Mouse (Mus musculus): Measurements from ENCODE around the gene Pitpna.

DNA sequence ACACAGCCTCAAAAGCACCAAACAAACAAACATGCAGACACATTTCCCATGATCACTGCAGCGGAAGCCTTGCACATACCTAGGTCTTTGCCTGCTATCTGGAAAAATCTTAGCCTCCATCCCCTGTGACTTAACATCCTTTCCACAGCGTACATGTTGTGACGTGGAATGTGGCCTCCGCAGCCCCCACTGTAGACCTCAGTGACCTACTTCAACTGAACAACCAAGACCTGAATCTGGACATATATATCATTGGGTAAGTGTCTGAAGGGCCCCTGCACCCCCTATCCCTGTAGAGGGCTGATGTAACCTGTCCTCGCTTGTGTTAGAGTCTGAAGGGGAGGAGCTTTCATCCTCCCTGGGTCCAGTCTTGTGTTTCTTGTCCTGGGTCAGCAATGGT is 45.0 kb downstream of the Pitpna start:
- no peak for TF ChIP-seq NELFE (IDR thresholded peaks at IDR 0.05; ENCODE audit: low read depth, low read length)
- TF ChIP-seq CTCF (IDR thresholded peaks at IDR 0.05 in 2 of 3, conservative IDR thresholded peaks at IDR 0.05 in 1 of 3; ENCODE audit: control insufficient read depth in 1 of 3, insufficient read depth in 1 of 3, low read depth in 2 of 3, low read length in 3 of 3, poor library complexity in 1 of 3, severe bottlenecking in 1 of 3): no peak
- TF ChIP-seq MAZ (IDR thresholded peaks at IDR 0.05; ENCODE audit: low read depth, low read length): no peak
- no peak for TF ChIP-seq POLR2A (IDR thresholded peaks at IDR 0.05; ENCODE audit: control insufficient read depth in 1 of 2, insufficient read depth in 1 of 2, low read depth in 1 of 2, low read length in 2 of 2, poor library complexity in 1 of 2)
- TF ChIP-seq CHD2 (IDR thresholded peaks at IDR 0.05; ENCODE audit: low read length): no peak
- TF ChIP-seq UBTF (IDR thresholded peaks at IDR 0.05; ENCODE audit: borderline replicate concordance, insufficient read depth, low read depth, low read length): no peak
- TF ChIP-seq ZNF384 (IDR thresholded peaks at IDR 0.05; ENCODE audit: low read depth, low read length): no peak
- no peak for TF ChIP-seq EP300 (IDR thresholded peaks at IDR 0.05; ENCODE audit: low read depth in 1 of 2, low read length in 2 of 2)
- no peak for TF ChIP-seq TBP (IDR thresholded peaks at IDR 0.05; ENCODE audit: low read depth, low read length)
- no peak for TF ChIP-seq JUND (IDR thresholded peaks at IDR 0.05; ENCODE audit: low read depth, low read length)
- TF ChIP-seq POLR2AphosphoS2 (IDR thresholded peaks at IDR 0.05; ENCODE audit: low read length): no peak
- no peak for TF ChIP-seq ELF1 (IDR thresholded peaks at IDR 0.05; ENCODE audit: low read depth, low read length)

Data from MEL (cell line).